ENCODE assay signal across 12 mouse cellular contexts in genomic region chr5:118026343-118026742, GRCm38 (mm10). TPM values are rescaled to one million over a fixed set of nuclear protein-coding genes. Genes with fewer than 3 reads are reported as not detected.
DNase-seq lines count a peak whose midpoint lies in the region; ATAC-seq lines count a peak whose summit lies in the region.
"Had no signal": no experiment of that assay in that cellular context is flagged by ENCODE, and none has a peak within 500 bp of the region (broad histone marks: within the 10 kb centered on the region; RNA-seq: fewer than 3 reads in every experiment).

No protein-coding gene starts in this region.

- H3K36me3 ChIP-seq in heart, embryonic 16.5 days (ENCODE audit: control insufficient read depth, insufficient read depth) = no peaks in the 10 kb centered on the region
- H3K36me3 ChIP-seq in midbrain, embryonic 12.5 days = no peaks in the 10 kb centered on the region
- H3K36me3 ChIP-seq in midbrain, embryonic 16.5 days (ENCODE audit: control insufficient read depth, insufficient read depth, low read length) = no peaks in the 10 kb centered on the region
- H3K36me3 ChIP-seq in neural tube, embryonic 13.5 days = no peaks in the 10 kb centered on the region
- H3K36me3 ChIP-seq: G1E; liver, embryonic 13.5 days had no signal

- H3K4me3 ChIP-seq in heart, embryonic 16.5 days (ENCODE audit: low read length) = peak overlapping the region; percentile 77
- H3K4me3 ChIP-seq in midbrain, embryonic 12.5 days = no peak overlapping the region
- no peak overlapping the region for H3K4me3 ChIP-seq in midbrain, embryonic 16.5 days (ENCODE audit: low read depth, low read length)
- H3K4me3 ChIP-seq in neural tube, embryonic 13.5 days = 0 out of 2 replicates have a peak overlapping the region, but pooled peaks have one; percentile 65
- H3K4me3 ChIP-seq: liver, embryonic 13.5 days had no signal

- DNase-seq in cerebellum, adult 9-11 months = peak; percentile 68
- DNase-seq in cerebellum, adult 9-10 months = no peak
- DNase-seq in heart, adult 11 months = no peak
- no peak for DNase-seq in kidney, postnatal 14 days
- DNase-seq: gastrocnemius, postnatal 10 days; kidney, adult 9 months; liver, embryonic 13.5 days had no signal

- H3K27ac ChIP-seq in heart, embryonic 16.5 days (ENCODE audit: low read length) = no peak overlapping the region
- no peak overlapping the region for H3K27ac ChIP-seq in midbrain, embryonic 12.5 days (replicated peaks)
- no peak overlapping the region for H3K27ac ChIP-seq in midbrain, embryonic 16.5 days (ENCODE audit: low read length)
- no peak overlapping the region for H3K27ac ChIP-seq in neural tube, embryonic 13.5 days (replicated peaks)
- H3K27ac ChIP-seq: liver, embryonic 13.5 days had no signal

- peak overlapping the region; percentile 100 for H3K4me2 ChIP-seq in heart, embryonic 16.5 days (ENCODE audit: low read depth, low read length)
- H3K4me2 ChIP-seq in midbrain, embryonic 12.5 days (replicated peaks) = peak overlapping the region; percentile 87
- H3K4me2 ChIP-seq in midbrain, embryonic 16.5 days (ENCODE audit: low read length) = no peak overlapping the region
- H3K4me2 ChIP-seq in neural tube, embryonic 13.5 days = peak overlapping the region; percentile 95

- whole genome bisulfite sequencing in heart, embryonic 16.5 days = 3% methylated on average over 13 of the region's 13 CpGs
- 4% methylated on average over 13 of the region's 13 CpGs for WGBS in midbrain, embryonic 12.5 days
- WGBS in midbrain, embryonic 16.5 days = under 1% methylated on average over 13 of the region's 13 CpGs
- 4% methylated on average over 13 of the region's 13 CpGs for WGBS in neural tube, embryonic 13.5 days

- H3K9me3 ChIP-seq in heart, embryonic 16.5 days (replicated peaks; ENCODE audit: control insufficient read depth, low read length) = no peaks in the 10 kb centered on the region
- no peaks in the 10 kb centered on the region for H3K9me3 ChIP-seq in midbrain, embryonic 12.5 days
- H3K9me3 ChIP-seq in midbrain, embryonic 16.5 days (replicated peaks; ENCODE audit: control insufficient read depth, low read length, poor library complexity, severe bottlenecking) = no peaks in the 10 kb centered on the region
- no peaks in the 10 kb centered on the region for H3K9me3 ChIP-seq in neural tube, embryonic 13.5 days
- H3K9me3 ChIP-seq: liver, embryonic 13.5 days had no signal

- H3K4me1 ChIP-seq in heart, embryonic 16.5 days (ENCODE audit: control insufficient read depth, insufficient read depth, low read length) = peaks cover 27% of the 10 kb centered on the region
- H3K4me1 ChIP-seq in midbrain, embryonic 12.5 days = peaks cover 47% of the 10 kb centered on the region
- H3K4me1 ChIP-seq in midbrain, embryonic 16.5 days (ENCODE audit: control insufficient read depth, insufficient read depth, low read length) = peaks cover 29% of the 10 kb centered on the region; the same call in 1 of the 2 replicates
- H3K4me1 ChIP-seq in neural tube, embryonic 13.5 days (replicated peaks) = peaks cover 43% of the 10 kb centered on the region

- no peak for ATAC-seq in heart, embryonic 16.5 days (replicated peaks; ENCODE audit: extremely low read depth, insufficient read depth, low FRiP score)
- ATAC-seq in midbrain, embryonic 12.5 days (ENCODE audit: low FRiP score, low read depth) = no peak
- no peak for ATAC-seq in midbrain, embryonic 16.5 days
- ATAC-seq in neural tube, embryonic 13.5 days (ENCODE audit: low read depth) = no peak

- H3K27me3 ChIP-seq in heart, embryonic 16.5 days (ENCODE audit: control insufficient read depth, insufficient read depth, low read length) = peaks cover 29% of the 10 kb centered on the region
- peaks cover 66% of the 10 kb centered on the region for H3K27me3 ChIP-seq in midbrain, embryonic 12.5 days
- H3K27me3 ChIP-seq in midbrain, embryonic 16.5 days (ENCODE audit: control insufficient read depth, insufficient read depth, low read depth, low read length) = peaks cover 41% of the 10 kb centered on the region
- H3K27me3 ChIP-seq in neural tube, embryonic 13.5 days = peaks cover 62% of the 10 kb centered on the region

- H3K9ac ChIP-seq in heart, embryonic 16.5 days (ENCODE audit: low read length) = no peak overlapping the region; the same call in 1 of the 2 replicates
- no peak overlapping the region for H3K9ac ChIP-seq in midbrain, embryonic 12.5 days (replicated peaks)
- H3K9ac ChIP-seq in midbrain, embryonic 16.5 days (ENCODE audit: low read depth, low read length) = no peak overlapping the region
- H3K9ac ChIP-seq in neural tube, embryonic 13.5 days = no peak overlapping the region
- H3K9ac ChIP-seq: liver, embryonic 13.5 days had no signal

RNA-seq across cellular contexts. Expression of gene Tesc, which starts 1.2 kb away (rescaled TPM):
- polyA plus RNA-seq in heart, embryonic 16.5 days (2015; fragmentation: Nextera tagmentation; extraction: Ambion mirVana) = 9.8 and 10.6 TPM in 2 replicates
- 1.5 and 1.8 TPM in 2 replicates for polyA plus RNA-seq in midbrain, embryonic 12.5 days (2016; fragmentation: Nextera tagmentation; extraction: Ambion mirVana)
- 6.8 and 23.7 TPM in 2 replicates for polyA plus RNA-seq in midbrain, embryonic 16.5 days (2015; fragmentation: Nextera tagmentation; extraction: Ambion mirVana)
- 1.8 and 2.1 TPM in 2 replicates for polyA plus RNA-seq in neural tube, embryonic 13.5 days (2015; fragmentation: Nextera tagmentation; extraction: Ambion mirVana)
- polyA plus RNA-seq: G1E had no signal

RNA-seq across cellular contexts. Expression of gene Fbxo21, which starts 49.8 kb away (rescaled TPM):
- 51.5 and 53.1 TPM in 2 replicates for polyA plus RNA-seq in heart, embryonic 16.5 days (2015; fragmentation: Nextera tagmentation; extraction: Ambion mirVana)
- polyA plus RNA-seq in midbrain, embryonic 12.5 days (2016; fragmentation: Nextera tagmentation; extraction: Ambion mirVana) = 146 and 153 TPM in 2 replicates
- 173 and 181 TPM in 2 replicates for polyA plus RNA-seq in midbrain, embryonic 16.5 days (2015; fragmentation: Nextera tagmentation; extraction: Ambion mirVana)
- 133 and 139 TPM in 2 replicates for polyA plus RNA-seq in neural tube, embryonic 13.5 days (2015; fragmentation: Nextera tagmentation; extraction: Ambion mirVana)

Comparison
In these comparisons a context has a peak if more than half of its experiments do, and no peak if none do; other contexts are left out.
1. H3K4me3 ChIP-seq: peak in heart, embryonic 16.5 days (single experiment) and neural tube, embryonic 13.5 days (single experiment); none in midbrain, embryonic 12.5 days (single experiment) and midbrain, embryonic 16.5 days (single experiment).